Mouse (Mus musculus) neural tube, embryonic 12.5 days (tissue): ENCODE measurements around the gene Car1. TPM values are rescaled to one million over a fixed set of nuclear protein-coding genes. Genes with fewer than 3 reads are reported as not detected.
"Not testable (repeated sequence)": the region's sequence is repeated elsewhere in the genome, so short reads cannot be mapped to it uniquely, and the experiment has no call there.

Experiments
- ATAC-seq: fragments of 200-750 bp; cut with Nextera tagmentation; 2 replicates; pipeline ENCODE4 v1.8.0; 2017; ENCODE audit warnings: low read depth, mild to moderate bottlenecking, moderate TSS enrichment, moderate library complexity; ENCODE audit not compliant: low FRiP score
- H3K27ac ChIP-seq: fragments of 300-500 bp; sonication (generic); 2 replicates; pipeline ENCODE4 v1.5.1; 2016
- H3K27me3 ChIP-seq: fragments of 300-500 bp; sonication (generic); replicated peaks from 2 replicates; pipeline ENCODE4 v1.6.1; 2016; ENCODE audit warnings: mild to moderate bottlenecking
- H3K36me3 ChIP-seq: fragments of 300-500 bp; sonication (generic); 2 replicates; pipeline ENCODE4 v1.6.1; 2016; ENCODE audit warnings: mild to moderate bottlenecking
- H3K4me1 ChIP-seq: fragments of 300-500 bp; sonication (generic); 2 replicates; pipeline ENCODE4 v1.6.1; 2016
- H3K4me2 ChIP-seq: fragments of 300-500 bp; sonication (generic); replicated peaks from 2 replicates; pipeline ENCODE4 v1.6.1; 2016; ENCODE audit warnings: mild to moderate bottlenecking
- H3K4me3 ChIP-seq: fragments of 300-500 bp; sonication (generic); 2 replicates; pipeline ENCODE4 v1.5.1; 2016
- H3K9ac ChIP-seq: fragments of 300-500 bp; sonication (generic); 2 replicates; pipeline ENCODE4 v1.6.1; 2016; ENCODE audit warnings: mild to moderate bottlenecking
- H3K9me3 ChIP-seq: fragments of 300-500 bp; sonication (generic); 2 replicates; pipeline ENCODE4 v1.6.1; 2016; ENCODE audit warnings: mild to moderate bottlenecking
- WGBS: fragments of 180-500 bp; shearing (Covaris S2); methylation state at CpG from one replicate; pipeline ENCODE4 v1.1.7; 2016; 5-methylcytosine and 5-hydroxymethylcytosine counted together
- polyA plus RNA-seq: library from polyadenylated mRNA; unstranded; fragments of >200 nt; fragmentation: Nextera tagmentation; extraction: Ambion mirVana; gene quantifications from 2 replicates; pipeline ENCODE4 v1.2.1, GENCODE M21; 2016

Car1 gene
- 0.20 TPM in 1 of 2 replicates, not detected in the other for polyA plus RNA-seq

- Histone ChIP-seq H3K4me1 (no peaks in the 10 kb centered on the region), H3K27me3 (no peaks in the 10 kb centered on the region), H3K4me2 (no peak within 1 kb of the TSS), H3K9me3 (no peaks in the 10 kb centered on the region), H3K27ac (no peak within 1 kb of the TSS), H3K4me3 (no peak within 1 kb of the TSS), H3K36me3 (no peaks in the 10 kb centered on the region), H3K9ac (no peak within 1 kb of the TSS)
- no peak for ATAC-seq
- WGBS, result 95% methylated on average over 1 of the region's 1 CpGs
Observed at GRCm38 (mm10) chr3:14808211-14808610, at the start of gene Car1. Gene Car1, minus strand, starts transcription at chr3:14808368.

- H3K27ac ChIP-seq, result no peak overlapping the region
- peaks cover 4% of the 10 kb centered on the region; the same call in 1 of the 2 replicates for H3K4me1 ChIP-seq
- ATAC-seq, result no peak
- no peak overlapping the region for H3K4me2 ChIP-seq
- H3K27me3 ChIP-seq, result no peaks in the 10 kb centered on the region
- no peak overlapping the region for H3K9ac ChIP-seq
- no peaks in the 10 kb centered on the region for H3K9me3 ChIP-seq
- 84% methylated on average over 3 of the region's 3 CpGs for WGBS
- no peaks in the 10 kb centered on the region for H3K36me3 ChIP-seq
- no peak overlapping the region for H3K4me3 ChIP-seq
Observed at GRCm38 (mm10) chr3:14857874-14858273, 49.7 kb upstream of the Car1 start.

- ATAC-seq, result no peak
- Histone ChIP-seq H3K4me3 (no peak overlapping the region), H3K9ac (no peak overlapping the region), H3K27ac (no peak overlapping the region), H3K4me2 (no peak overlapping the region), H3K4me1 (no peaks in the 10 kb centered on the region), H3K27me3 (no peaks in the 10 kb centered on the region), H3K36me3 (no peaks in the 10 kb centered on the region), H3K9me3 (no peaks in the 10 kb centered on the region)
- WGBS, result 79% methylated on average over 1 of the region's 1 CpGs
Observed at GRCm38 (mm10) chr3:14854446-14854845, 46.3 kb upstream of the Car1 start.

GRCm38 (mm10) chr3:14853966-14854365 is 45.8 kb upstream of the Car1 start:
- H3K4me1 ChIP-seq, result no peaks in the 10 kb centered on the region
- no peaks in the 10 kb centered on the region for H3K36me3 ChIP-seq
- H3K27me3 ChIP-seq, result no peaks in the 10 kb centered on the region
- H3K9ac ChIP-seq, result no peak overlapping the region
- H3K4me3 ChIP-seq, result no peak overlapping the region
- no peak overlapping the region for H3K4me2 ChIP-seq
- no peak for ATAC-seq
- H3K27ac ChIP-seq, result no peak overlapping the region
- 85% methylated on average over 5 of the region's 5 CpGs for WGBS
- no peaks in the 10 kb centered on the region for H3K9me3 ChIP-seq

DNA sequence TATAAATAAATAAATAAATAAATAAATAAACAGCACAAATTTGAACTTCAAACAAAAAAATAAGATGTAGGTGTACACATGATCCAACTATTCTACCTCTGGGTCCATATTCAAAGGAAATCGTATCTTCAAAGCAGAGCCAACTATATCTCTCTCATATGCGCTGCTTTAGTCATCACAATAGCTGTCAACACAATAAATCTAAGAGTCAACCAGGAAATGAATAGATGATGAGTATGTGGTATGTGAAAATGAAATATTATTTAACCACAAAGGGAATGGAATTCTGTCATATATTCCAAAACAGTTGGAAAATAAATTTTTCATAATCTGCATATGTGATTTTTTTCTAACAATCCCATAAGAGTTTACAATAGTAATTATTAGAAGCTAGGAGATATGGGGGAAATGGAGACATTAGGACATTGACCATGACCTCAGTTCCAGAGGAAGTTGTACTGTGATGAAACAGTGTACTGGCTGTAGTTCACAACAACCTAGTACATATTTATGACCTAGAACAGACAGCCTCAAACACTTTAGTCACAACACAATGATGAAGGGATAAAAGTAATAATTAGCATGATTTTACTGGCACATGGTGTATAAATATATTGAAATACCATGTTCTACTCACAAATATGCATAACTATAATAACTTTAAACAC is 40.6 kb upstream of the Car1 start:
- H3K27me3 ChIP-seq, result no peaks in the 10 kb centered on the region
- no peaks in the 10 kb centered on the region for H3K9me3 ChIP-seq
- no peaks in the 10 kb centered on the region for H3K4me1 ChIP-seq
- no peak for ATAC-seq
- no peak overlapping the region for H3K9ac ChIP-seq
- no peak overlapping the region for H3K4me3 ChIP-seq
- H3K27ac ChIP-seq, result no peak overlapping the region
- H3K36me3 ChIP-seq, result no peaks in the 10 kb centered on the region
- H3K4me2 ChIP-seq, result no peak overlapping the region
- 94% methylated on average over 2 of the region's 2 CpGs for WGBS

DNA sequence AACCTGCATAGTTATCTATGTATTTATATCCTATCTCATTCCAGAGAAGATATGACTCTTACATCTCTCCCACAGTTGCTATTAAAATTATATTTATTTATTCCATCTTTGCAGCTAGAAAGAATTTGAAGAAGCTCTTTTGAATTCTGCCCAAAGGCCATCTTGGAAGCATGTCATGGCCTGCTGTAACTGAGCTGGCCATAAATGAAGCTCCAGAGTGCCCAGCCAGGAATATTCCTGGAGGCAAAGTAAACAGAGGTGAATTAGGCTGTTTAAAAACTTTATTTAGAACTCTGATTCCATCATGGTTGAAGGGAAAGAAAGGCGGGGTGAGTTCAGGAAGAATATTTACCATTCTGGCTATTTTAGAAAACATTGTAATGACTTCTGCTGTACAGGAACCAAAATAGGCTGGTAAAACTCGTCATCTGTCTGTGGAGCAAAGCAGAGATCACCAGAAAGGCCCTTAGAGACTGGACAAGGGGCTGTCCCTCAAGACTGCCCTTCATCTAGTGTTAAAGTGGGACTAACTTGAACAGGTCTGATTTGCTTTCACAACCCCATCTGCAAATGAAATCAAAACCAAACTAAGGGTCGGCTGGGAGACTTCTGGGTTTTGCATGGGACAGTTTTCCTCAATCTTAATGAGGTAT is 31.4 kb upstream of the Car1 start:
- 79% methylated on average over 3 of the region's 3 CpGs for WGBS

GRCm38 (mm10) chr3:14838936-14839335 is 30.8 kb upstream of the Car1 start:
- Histone ChIP-seq H3K27me3 (no peaks in the 10 kb centered on the region), H3K9ac (no peak overlapping the region)
- WGBS, result 91% methylated on average over 1 of the region's 1 CpGs

More for the DNA sequence above, 31.4 kb upstream of the Car1 start:
- no peaks in the 10 kb centered on the region for H3K4me1 ChIP-seq
- H3K4me3 ChIP-seq, result no peak overlapping the region
- no peak overlapping the region for H3K9ac ChIP-seq
- ATAC-seq, result no peak
- H3K27ac ChIP-seq, result no peak overlapping the region
- no peak overlapping the region for H3K4me2 ChIP-seq
- no peaks in the 10 kb centered on the region for H3K27me3 ChIP-seq
- H3K9me3 ChIP-seq, result no peaks in the 10 kb centered on the region
- H3K36me3 ChIP-seq, result no peaks in the 10 kb centered on the region

DNA sequence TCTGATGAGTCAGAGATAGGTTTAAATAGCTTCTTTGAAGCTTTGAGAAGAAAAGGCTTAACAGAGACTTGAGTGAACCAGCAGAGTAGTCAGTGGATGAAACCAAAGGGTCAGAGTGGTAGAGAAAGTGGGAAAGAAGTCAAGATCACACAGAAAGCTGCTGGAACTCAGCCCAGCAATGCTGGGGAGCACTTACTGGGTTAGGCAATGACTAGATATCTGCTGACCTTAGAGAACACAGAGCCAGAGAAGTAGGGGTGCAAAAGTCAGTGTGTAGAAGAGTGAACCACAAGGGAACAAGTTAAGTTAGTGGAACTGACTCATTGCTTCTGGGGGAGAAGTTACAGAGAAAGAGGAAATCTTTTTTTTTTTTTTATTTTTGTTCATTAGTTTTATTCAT is 24.6 kb upstream of the Car1 start:
- ATAC-seq, result no peak
- Histone ChIP-seq H3K4me3 (no peak overlapping the region), H3K27me3 (no peaks in the 10 kb centered on the region), H3K9me3 (no peaks in the 10 kb centered on the region), H3K27ac (no peak overlapping the region), H3K4me2 (no peak overlapping the region), H3K36me3 (no peaks in the 10 kb centered on the region), H3K4me1 (no peaks in the 10 kb centered on the region), H3K9ac (no peak overlapping the region)

More at GRCm38 (mm10) chr3:14838936-14839335, 30.8 kb upstream of the Car1 start:
- H3K4me1 ChIP-seq, result no peaks in the 10 kb centered on the region
- no peak overlapping the region for H3K4me2 ChIP-seq
- no peak overlapping the region for H3K27ac ChIP-seq
- no peak for ATAC-seq
- H3K4me3 ChIP-seq, result no peak overlapping the region
- no peaks in the 10 kb centered on the region for H3K36me3 ChIP-seq
- H3K9me3 ChIP-seq, result no peaks in the 10 kb centered on the region

GRCm38 (mm10) chr3:14831219-14831835 is 23.2 kb upstream of the Car1 start:
- Histone ChIP-seq H3K4me2 (no peak overlapping the region), H3K27ac (no peak overlapping the region), H3K27me3 (no peaks in the 10 kb centered on the region), H3K36me3 (no peaks in the 10 kb centered on the region), H3K4me3 (no peak overlapping the region), H3K9ac (no peak overlapping the region), H3K9me3 (no peaks in the 10 kb centered on the region), H3K4me1 (no peaks in the 10 kb centered on the region)
- no peak for ATAC-seq
- 90% methylated on average over 5 of the region's 5 CpGs for WGBS

GRCm38 (mm10) chr3:14828896-14829295 is 20.7 kb upstream of the Car1 start:
- Histone ChIP-seq H3K4me1 (no peaks in the 10 kb centered on the region), H3K4me2 (no peak overlapping the region)

DNA sequence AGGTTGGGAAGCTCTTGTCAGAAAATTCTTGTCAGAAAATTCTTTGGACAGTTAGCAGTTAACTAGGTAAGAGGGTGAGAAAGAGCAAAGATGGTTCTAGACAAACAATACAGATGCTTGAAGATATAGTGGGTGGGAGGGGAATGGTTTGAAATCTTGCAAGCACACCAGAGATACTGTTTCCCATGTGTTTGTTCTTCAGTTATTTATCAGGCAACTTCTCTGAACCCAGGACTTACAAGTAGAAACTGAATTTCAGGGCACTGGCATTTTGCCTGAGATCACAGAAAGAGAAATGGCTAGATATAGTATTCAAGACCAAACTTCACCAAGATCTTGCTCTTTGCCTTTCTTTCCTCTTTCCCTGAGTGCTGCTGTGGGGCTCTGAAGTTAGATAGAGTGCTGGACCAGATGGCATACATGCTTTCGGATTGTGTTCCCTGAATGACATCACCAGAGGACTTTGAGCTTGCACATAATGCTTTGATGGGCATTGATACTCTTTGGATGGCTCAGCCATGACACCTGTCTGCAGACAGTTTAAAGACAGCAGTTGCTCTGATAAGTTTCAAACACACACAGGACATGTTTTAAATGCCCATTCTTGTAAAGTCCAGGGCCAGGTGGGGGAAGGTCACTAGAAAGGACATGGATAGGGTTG is 11.8 kb upstream of the Car1 start:
- Histone ChIP-seq H3K9me3 (no peaks in the 10 kb centered on the region), H3K4me2 (no peak overlapping the region), H3K4me3 (no peak overlapping the region), H3K9ac (no peak overlapping the region), H3K27me3 (no peaks in the 10 kb centered on the region), H3K4me1 (no peaks in the 10 kb centered on the region), H3K36me3 (no peaks in the 10 kb centered on the region), H3K27ac (no peak overlapping the region)
- ATAC-seq, result no peak
- 83% methylated on average over 1 of the region's 1 CpGs for WGBS

More at GRCm38 (mm10) chr3:14828896-14829295, 20.7 kb upstream of the Car1 start:
- Histone ChIP-seq H3K4me3 (no peak overlapping the region), H3K9me3 (no peaks in the 10 kb centered on the region), H3K27me3 (no peaks in the 10 kb centered on the region), H3K9ac (no peak overlapping the region), H3K36me3 (no peaks in the 10 kb centered on the region), H3K27ac (no peak overlapping the region)
- no peak for ATAC-seq

DNA sequence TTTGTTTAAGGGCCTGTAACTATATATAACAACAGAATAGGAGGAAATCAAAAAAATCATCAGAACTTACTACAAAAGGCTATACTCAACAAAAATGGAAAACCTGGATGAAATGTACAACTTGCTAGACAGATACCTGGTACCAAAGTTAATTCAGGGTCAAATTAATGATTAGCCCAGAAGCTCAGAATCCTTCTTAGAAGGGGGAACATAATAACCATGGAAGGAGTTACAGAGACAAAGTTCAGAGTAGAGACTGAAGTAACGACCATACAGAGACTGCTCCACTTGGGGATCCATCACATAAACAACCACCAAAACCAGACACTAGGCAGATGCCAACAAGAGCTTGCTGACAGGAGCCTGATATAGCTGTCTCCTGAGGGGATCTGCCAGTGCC is 7.2 kb upstream of the Car1 start:
- not testable (repeated sequence) for H3K4me3 ChIP-seq, H3K27me3 ChIP-seq, H3K36me3 ChIP-seq, ATAC-seq, H3K9me3 ChIP-seq, H3K4me2 ChIP-seq, H3K27ac ChIP-seq, H3K9ac ChIP-seq, H3K4me1 ChIP-seq
- 90% methylated on average over 1 of the region's 1 CpGs for WGBS
